Mouse (Mus musculus) thymus, adult 2 months (tissue): Measurements from ENCODE around the gene Rhbdl3.

Experiments
- CTCF ChIP-seq: fragments of 200-500 bp; IDR thresholded peaks from 2 replicates; pipeline ENCODE4 v1.5.1; 2012; ENCODE audit warnings: mild to moderate bottlenecking, control low read depth, low read length, moderate library complexity, borderline replicate concordance; ENCODE audit not compliant: control insufficient read depth, poor library complexity, insufficient read depth; ENCODE audit errors: extremely low read depth
- POLR2A ChIP-seq: fragments of 200-500 bp; IDR thresholded peaks from 2 replicates; pipeline ENCODE4 v1.6.1; 2012; ENCODE audit warnings: mild to moderate bottlenecking, low read length, control low read depth, moderate library complexity; ENCODE audit not compliant: control insufficient read depth, poor library complexity, insufficient read depth; ENCODE audit errors: extremely low read depth

- TF ChIP-seq POLR2A, result no peak
- no peak for TF ChIP-seq CTCF
These were observed 9.7 kb upstream of the Rhbdl3 start for GRCm38 (mm10) chr11:80291004-80291403.
